In the genomic region with DNA sequence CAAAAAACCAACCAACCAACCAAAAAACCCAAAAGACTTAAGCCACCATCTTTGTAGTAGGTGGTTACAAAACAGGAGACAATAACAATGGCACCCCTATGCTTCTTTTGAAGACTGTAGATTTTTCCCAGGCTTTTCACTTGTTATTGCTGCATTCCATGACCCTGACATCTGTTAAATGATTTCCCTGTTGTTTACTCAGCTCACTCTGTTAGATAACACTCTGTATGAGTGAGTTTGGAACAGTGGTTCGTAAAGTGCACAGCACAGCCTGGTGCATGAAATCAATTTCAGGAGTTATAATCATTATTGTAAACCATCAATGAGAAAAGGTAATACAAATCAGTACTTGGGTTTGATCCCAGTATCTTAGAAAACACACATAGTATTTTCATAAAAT, we compare ENCODE assay signal across 25 mouse cellular contexts. TPM values are rescaled to one million over a fixed set of nuclear protein-coding genes. Genes with fewer than 3 reads are reported as not detected.
"Had no signal": no experiment of that assay in that cellular context is flagged by ENCODE, and none has a peak within 500 bp of the region (broad histone marks: within the 10 kb centered on the region; RNA-seq: fewer than 3 reads in every experiment).

No protein-coding gene starts in this region.

- H3K27me3 ChIP-seq: midbrain, embryonic 12.5 days; neural tube, embryonic 13.5 days; neural tube, embryonic 15.5 days had no signal

- H3K4me3 ChIP-seq: midbrain, embryonic 10.5 days; midbrain, embryonic 12.5 days; myocyte; neural tube, embryonic 13.5 days; neural tube, embryonic 15.5 days had no signal

- H3K4me2 ChIP-seq: lung, embryonic 14.5 days; midbrain, embryonic 12.5 days; neural tube, embryonic 13.5 days; neural tube, embryonic 15.5 days had no signal

- H3K9me3 ChIP-seq: midbrain, embryonic 10.5 days; midbrain, embryonic 12.5 days; neural tube, embryonic 13.5 days; neural tube, embryonic 15.5 days had no signal

- H3K9ac ChIP-seq: lung, embryonic 14.5 days; midbrain, embryonic 12.5 days; neural tube, embryonic 13.5 days; neural tube, embryonic 15.5 days had no signal

- ATAC-seq: midbrain, embryonic 16.5 days had no signal

- DNase-seq: lung, adult 18-20 months; lung, embryonic 14.5 days; lung, postnatal 10 days; lung, postnatal 4 days; midbrain, embryonic 14.5 days; retina, postnatal 1 day; right cerebral cortex, adult 18-20 months; right cerebral cortex, postnatal 25 days; right cerebral cortex, postnatal 4 days; spleen, adult 18-20 months; thymus, adult 18-20 months; thymus, postnatal 14 days; thymus, postnatal 36 days had no signal

- H3K4me1 ChIP-seq: midbrain, embryonic 10.5 days; midbrain, embryonic 12.5 days; neural tube, embryonic 13.5 days; neural tube, embryonic 15.5 days had no signal

- H3K27ac ChIP-seq: midbrain, embryonic 10.5 days; midbrain, embryonic 12.5 days; neural tube, embryonic 13.5 days; neural tube, embryonic 15.5 days had no signal

RNA-seq across cellular contexts. Expression of a gene that starts 58.9 kb away (rescaled TPM):
- polyA plus RNA-seq: lung, embryonic 14.5 days; lung, embryonic 16.5 days; midbrain, embryonic 10.5 days; midbrain, embryonic 12.5 days; midbrain, embryonic 14.5 days; midbrain, embryonic 16.5 days; myocyte; neural tube, embryonic 11.5 days; neural tube, embryonic 13.5 days; neural tube, embryonic 15.5 days; small intestine, adult 2 months; stomach, embryonic 14.5 days; stomach, embryonic 16.5 days; thymus, postnatal 0 days had no signal
